In genomic region chr6:85137217-85138035, GRCm38 (mm10) we compare ENCODE assay signal across 8 mouse cellular contexts. TPM values are rescaled to one million over a fixed set of nuclear protein-coding genes. Genes with fewer than 3 reads are reported as not detected.
DNase-seq lines count a peak whose midpoint lies in the region; ATAC-seq lines count a peak whose summit lies in the region.

Gene Spr, minus strand, starts transcription at chr6:85137766.

- H3K4me3 ChIP-seq in intestine, embryonic 14.5 days (ENCODE audit: low read depth, low read length) = peak within 1 kb of the TSS; percentile 65

- under 1% methylated on average over 49 of the region's 49 CpGs for WGBS in intestine, embryonic 14.5 days

- H3K4me2 ChIP-seq in intestine, embryonic 14.5 days (ENCODE audit: low read length) = peak within 1 kb of the TSS; percentile 52

- peaks cover 19% of the 10 kb centered on the region for H3K36me3 ChIP-seq in intestine, embryonic 14.5 days (ENCODE audit: control insufficient read depth, insufficient read depth, low read length)

- no peaks in the 10 kb centered on the region for H3K9me3 ChIP-seq in intestine, embryonic 14.5 days (ENCODE audit: control insufficient read depth, low read length)

- peak; percentile 94 to 98 for DNase-seq in adrenal gland, adult (ENCODE audit: inconsistent age in 2 of 2, low spot score in 1 of 2)
- DNase-seq in embryo, embryonic 10.5 days (ENCODE audit: low spot score) = peak; percentile 95
- peak; percentile 91 for DNase-seq in gastrocnemius, postnatal 25 days
- DNase-seq in intestine, embryonic 14.5 days (ENCODE audit: low spot score) = peak; percentile 96
- peak; percentile 78 to 81 for DNase-seq in left cerebral cortex, postnatal 14 days (ENCODE audit: low spot score in 2 of 2)
- peak; percentile 88 for DNase-seq in mesoderm, embryonic 11.5 days (ENCODE audit: low read depth, low spot score)
- peak; percentile 79 to 84 for DNase-seq in right cerebral cortex, postnatal 36 days (ENCODE audit: low spot score in 2 of 2)
- peak; percentile 90 for DNase-seq in yolk sac, embryonic 10.5 days (ENCODE audit: low spot score)

- H3K27ac ChIP-seq in intestine, embryonic 14.5 days (ENCODE audit: low read depth) = peak within 1 kb of the TSS; percentile 87

- 0 out of 2 replicates have a peak, but pooled peaks cover 4% of the 10 kb centered on the region for H3K4me1 ChIP-seq in intestine, embryonic 14.5 days (replicated peaks; ENCODE audit: control insufficient read depth, insufficient read depth, low read length)

- peak within 1 kb of the TSS; percentile 81 for H3K9ac ChIP-seq in intestine, embryonic 14.5 days (ENCODE audit: low read length)

- intact Hi-C loops in left cerebral cortex, postnatal 14 days (cut with DNase I) = no loop called here

- peak; percentile 91 for ATAC-seq in intestine, embryonic 14.5 days (replicated peaks; ENCODE audit: low FRiP score, low TSS enrichment, low read depth)

- H3K27me3 ChIP-seq in intestine, embryonic 14.5 days (replicated peaks; ENCODE audit: control insufficient read depth, insufficient read depth, low read length) = no peaks in the 10 kb centered on the region

RNA-seq across cellular contexts. Expression of gene Spr, which starts in this region (rescaled TPM):
- 10 to 100 TPM; 44.9 to 50.4 TPM for total RNA-seq in gastrocnemius, postnatal 25 days (2021)
- polyA plus RNA-seq in intestine, embryonic 14.5 days (2014; fragmentation: Nextera tagmentation; extraction: Ambion mirVana) = 102 and 107 TPM in 2 replicates
- total RNA-seq in left cerebral cortex, postnatal 14 days (2021) = 10 to 100 TPM; 35.5 to 37.2 TPM

Comparison
In these comparisons a context has a peak if more than half of its experiments do, and no peak if none do; other contexts are left out.
1. Peak in every context shown above with its lines: DNase-seq, ATAC-seq, H3K4me3 ChIP-seq and H3K27ac ChIP-seq.